Mouse (Mus musculus) splenic B cell, adult 2 months (primary cell): ENCODE data around the gene Ndc1.

Experiments used
- DNase-seq: peaks from one replicate; pipeline ENCODE4 v3.0.0-alpha.2; 2011; ENCODE audit warnings: low read depth, low spot score
- H3K27me3 ChIP-seq: 2 replicates; pipeline ENCODE4 v1.6.1; 2012; ENCODE audit warnings: mild to moderate bottlenecking, low read length, moderate library complexity, mixed read lengths; ENCODE audit not compliant: control insufficient read depth, poor library complexity, insufficient read depth, severe bottlenecking
- H3K36me3 ChIP-seq: 2 replicates; pipeline ENCODE4 v1.6.1; 2012; ENCODE audit warnings: mild to moderate bottlenecking, low read length, moderate library complexity, mixed read lengths; ENCODE audit not compliant: control insufficient read depth, poor library complexity, insufficient read depth, severe bottlenecking

Gene Ndc1

GRCm38 (mm10) chr4:107389345-107389744 is 21.8 kb downstream of the Ndc1 start:
- H3K36me3 ChIP-seq = peaks cover 15% of the 10 kb centered on the region
- DNase-seq = no peak
- no peaks in the 10 kb centered on the region for H3K27me3 ChIP-seq

DNA sequence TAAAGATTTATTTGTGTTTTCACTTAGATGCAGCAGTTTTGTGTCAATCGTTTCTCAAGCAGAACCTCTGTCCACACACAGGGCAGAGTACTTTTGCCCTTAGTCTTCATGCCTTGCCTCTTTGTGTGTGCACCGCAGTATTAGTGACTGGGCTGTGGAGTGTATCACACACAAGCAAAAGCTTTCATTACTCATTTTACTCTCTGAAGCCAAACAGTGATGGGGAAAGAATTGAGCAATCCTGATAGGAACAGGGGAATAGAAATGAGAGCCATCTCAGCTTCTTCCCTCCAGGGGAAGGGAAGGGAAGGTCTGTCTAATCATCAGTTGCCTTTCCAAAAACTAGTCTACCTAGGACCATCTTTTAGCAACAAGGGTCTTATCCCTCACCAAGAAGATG is 26.2 kb downstream of the Ndc1 start:
- no peak for DNase-seq
- no peaks in the 10 kb centered on the region for H3K27me3 ChIP-seq

DNA sequence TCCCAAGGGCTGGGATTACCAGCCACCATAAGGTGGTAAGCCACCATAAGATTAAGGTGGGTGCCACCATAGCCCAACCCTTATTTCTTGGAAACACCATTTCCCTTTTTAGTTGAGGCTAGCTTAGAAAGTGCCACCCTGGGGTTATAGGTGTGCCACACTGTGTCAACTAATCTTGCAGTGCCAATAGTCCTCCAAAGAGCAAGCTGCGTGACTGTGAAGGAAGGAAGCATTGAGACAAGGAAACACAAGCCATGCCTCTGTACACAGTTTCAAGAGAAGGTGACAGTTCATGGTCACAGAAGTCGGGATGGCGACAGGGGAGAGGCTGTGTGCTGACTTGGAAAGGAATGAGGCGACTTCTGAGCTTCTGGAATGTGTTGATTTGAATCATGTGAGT is 52.6 kb downstream of the Ndc1 start:
- no peaks in the 10 kb centered on the region for H3K36me3 ChIP-seq
- no peak for DNase-seq
- H3K27me3 ChIP-seq = no peaks in the 10 kb centered on the region

More for the DNA sequence above, 26.2 kb downstream of the Ndc1 start:
- H3K36me3 ChIP-seq = peaks cover 13% of the 10 kb centered on the region

DNA sequence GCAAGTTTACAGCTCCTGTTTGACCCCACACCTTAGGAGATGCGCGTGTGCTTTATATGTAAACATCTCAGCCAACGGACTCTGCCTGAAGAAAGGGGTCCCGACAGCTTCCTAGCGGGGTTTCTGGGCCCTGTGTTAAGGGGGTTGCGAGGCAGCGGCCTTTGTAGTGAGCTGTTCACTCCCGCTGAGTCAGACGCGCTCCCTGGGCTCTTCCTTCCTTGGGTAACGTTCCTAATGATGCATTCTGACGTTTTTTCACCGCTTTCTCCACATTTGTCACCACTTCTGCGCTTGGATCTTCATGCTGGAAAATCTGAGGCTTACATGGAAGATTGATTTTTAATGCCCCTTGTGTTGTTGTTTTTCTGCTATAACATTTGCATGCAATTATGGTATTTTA is 54.1 kb downstream of the Ndc1 start:
- Histone ChIP-seq H3K36me3 (no peaks in the 10 kb centered on the region), H3K27me3 (no peaks in the 10 kb centered on the region)
- no peak for DNase-seq

DNA sequence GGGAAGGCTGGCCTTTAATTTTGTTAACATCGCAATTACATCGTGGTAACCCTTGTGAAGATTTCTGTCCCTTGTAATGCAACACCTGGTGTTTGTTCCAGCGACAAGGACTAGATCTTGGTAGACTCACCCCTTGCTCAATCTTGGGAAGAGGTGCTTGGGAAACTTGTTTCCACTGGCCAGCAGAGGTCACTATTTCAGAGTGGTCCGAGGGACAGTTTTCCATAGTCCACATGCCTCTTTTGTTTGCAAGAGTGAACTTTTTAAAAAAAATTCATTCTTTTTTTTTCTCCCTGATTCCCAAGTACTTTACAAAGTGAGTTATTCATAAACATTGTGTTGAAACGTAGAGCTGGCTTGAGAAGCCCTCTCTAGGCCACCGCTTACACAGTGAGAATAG is 54.6 kb downstream of the Ndc1 start:
- H3K27me3 ChIP-seq = no peaks in the 10 kb centered on the region
- no peaks in the 10 kb centered on the region for H3K36me3 ChIP-seq
- DNase-seq = no peak

GRCm38 (mm10) chr4:107425616-107426015 is 58.0 kb downstream of the Ndc1 start:
- H3K36me3 ChIP-seq = no peaks in the 10 kb centered on the region
- no peak for DNase-seq
- no peaks in the 10 kb centered on the region for H3K27me3 ChIP-seq

DNA sequence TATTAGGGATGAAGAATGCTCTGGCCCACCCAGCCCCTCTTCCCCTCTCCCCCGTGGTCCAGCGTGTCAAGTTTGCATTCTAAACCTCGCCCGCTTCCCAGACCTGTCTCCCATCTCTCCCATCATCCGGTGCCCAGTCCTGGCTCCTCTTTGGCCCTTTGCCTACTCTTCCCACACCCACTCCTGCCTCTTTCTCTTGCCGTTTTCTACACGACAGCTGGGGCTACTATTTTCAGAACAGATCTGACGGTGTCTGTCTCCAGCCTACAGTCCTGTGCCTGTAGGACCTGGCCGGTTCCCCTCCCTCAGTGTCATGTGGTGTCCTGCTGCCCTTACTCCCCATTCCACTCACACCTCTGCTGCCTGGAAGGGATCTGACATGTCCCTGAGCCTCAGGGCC is 59.0 kb downstream of the Ndc1 start:
- Histone ChIP-seq H3K36me3 (no peaks in the 10 kb centered on the region), H3K27me3 (no peaks in the 10 kb centered on the region)
- no peak for DNase-seq

DNA sequence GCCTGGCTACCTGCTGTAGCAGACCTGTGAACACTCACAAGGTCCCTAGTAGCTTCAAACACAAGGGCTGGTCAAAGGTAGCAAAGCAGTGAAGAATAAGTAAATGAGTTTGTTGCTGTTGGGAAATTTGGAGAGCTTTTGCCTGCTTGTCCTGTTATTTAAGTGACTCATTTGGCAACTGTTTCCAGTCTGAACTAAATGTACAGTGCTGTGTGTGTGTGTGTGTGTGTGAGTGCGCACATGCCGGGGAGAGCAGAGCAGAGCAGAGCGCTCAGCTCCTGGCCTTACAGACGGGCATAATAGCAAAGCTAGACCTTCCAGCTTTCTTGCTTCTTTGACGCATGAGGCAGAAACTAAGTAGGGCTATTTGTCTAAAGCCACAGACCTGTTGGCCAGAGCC is 65.1 kb downstream of the Ndc1 start:
- Histone ChIP-seq H3K27me3 (no peaks in the 10 kb centered on the region; the same call in none of the 2 replicates), H3K36me3 (no peaks in the 10 kb centered on the region)
- DNase-seq = no peak

GRCm38 (mm10) chr4:107433998-107434355 is 66.4 kb downstream of the Ndc1 start:
- no peak for DNase-seq
- H3K27me3 ChIP-seq = no peaks in the 10 kb centered on the region; the same call in none of the 2 replicates
- no peaks in the 10 kb centered on the region for H3K36me3 ChIP-seq

- Histone ChIP-seq H3K36me3 (no peaks in the 10 kb centered on the region), H3K27me3 (no peaks in the 10 kb centered on the region; the same call in none of the 2 replicates)
- no peak for DNase-seq
Observed at GRCm38 (mm10) chr4:107434356-107435237, 67.0 kb downstream of the Ndc1 start, which contains the start of gene Glis1. Glis1 (plus strand) TSS chr4:107434591.

DNA sequence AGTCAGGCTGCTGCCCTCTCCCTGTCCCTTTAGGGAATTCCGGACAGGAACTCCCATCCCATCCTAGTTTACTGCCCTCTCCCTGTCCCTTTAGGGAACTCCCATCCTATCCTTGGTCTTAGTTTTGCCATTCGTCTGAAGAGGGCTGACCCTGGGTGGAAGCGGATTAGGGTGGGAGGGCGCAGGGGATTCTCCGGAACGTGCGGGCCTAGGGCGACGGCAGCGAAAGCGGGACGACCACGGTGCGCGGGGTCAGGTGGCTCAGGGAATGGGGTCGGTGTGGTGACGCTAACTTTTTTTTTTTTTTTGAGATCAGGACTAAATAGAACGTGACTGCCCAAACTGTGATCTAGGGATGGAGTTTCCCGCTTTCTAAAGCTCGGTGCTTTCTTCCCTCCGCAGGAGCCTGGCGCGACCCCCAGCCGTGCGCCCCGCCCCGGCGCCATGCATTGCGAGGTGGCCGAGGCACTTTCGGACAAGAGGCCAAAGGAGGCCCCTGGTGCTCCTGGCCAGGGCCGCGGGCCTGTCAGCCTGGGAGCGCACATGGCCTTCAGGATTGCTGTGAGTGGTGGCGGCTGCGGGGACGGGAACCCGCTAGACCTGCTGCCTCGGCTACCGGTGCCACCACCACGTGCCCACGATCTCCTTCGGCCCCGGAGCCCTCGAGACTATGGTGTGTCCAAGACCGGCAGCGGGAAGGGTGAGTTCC is 67.8 kb downstream of the Ndc1 start:
- no peak for DNase-seq
- Histone ChIP-seq H3K27me3 (peaks cover 2% of the 10 kb centered on the region), H3K36me3 (no peaks in the 10 kb centered on the region)

GRCm38 (mm10) chr4:107436476-107436875 is 68.9 kb downstream of the Ndc1 start:
- H3K27me3 ChIP-seq = peaks cover 2% of the 10 kb centered on the region
- H3K36me3 ChIP-seq = no peaks in the 10 kb centered on the region
- DNase-seq = no peak

DNA sequence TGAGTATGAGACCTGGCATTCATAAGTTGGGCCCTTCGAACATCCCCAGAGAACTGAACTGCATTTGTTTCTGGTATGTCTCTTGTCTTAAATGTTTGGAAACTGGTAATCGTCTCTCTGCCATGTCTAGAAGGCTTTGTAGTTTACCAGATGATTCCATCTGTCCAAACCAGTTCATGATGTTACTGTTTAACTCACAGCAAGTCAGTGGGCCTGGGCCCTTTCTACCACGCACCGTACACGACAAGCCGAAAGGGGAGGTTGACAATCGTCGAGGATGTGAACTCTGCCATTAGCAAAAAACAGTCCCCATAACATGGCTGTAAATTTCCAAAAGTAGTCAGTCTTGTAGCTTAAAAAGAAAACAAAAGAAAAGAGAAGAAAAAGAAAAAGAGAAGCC is 71.2 kb downstream of the Ndc1 start:
- DNase-seq = no peak
- peaks cover 2% of the 10 kb centered on the region for H3K27me3 ChIP-seq
- no peaks in the 10 kb centered on the region for H3K36me3 ChIP-seq

DNA sequence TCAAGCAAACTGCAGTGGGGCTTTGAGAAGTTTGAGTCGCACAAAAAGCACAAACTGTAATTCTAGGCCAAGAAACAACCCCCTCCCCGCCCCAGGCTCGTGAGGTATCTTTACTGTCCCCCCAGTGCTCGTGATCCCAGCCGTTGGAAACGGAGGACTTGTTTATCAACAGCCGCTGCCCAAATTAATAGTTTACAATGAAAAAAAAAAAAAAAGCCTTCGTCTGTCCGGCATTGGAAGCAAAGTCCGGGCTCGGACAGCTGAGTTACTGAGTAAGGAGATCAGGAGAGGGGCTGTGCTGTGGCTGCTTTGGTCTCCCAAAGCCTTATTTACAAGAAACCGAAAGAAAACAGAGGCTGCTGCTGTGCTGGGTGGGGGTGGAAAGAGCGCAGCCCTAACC is 72.7 kb downstream of the Ndc1 start:
- Histone ChIP-seq H3K27me3 (peaks cover 2% of the 10 kb centered on the region; the same call in 1 of the 2 replicates), H3K36me3 (no peaks in the 10 kb centered on the region)
- no peak for DNase-seq

DNA sequence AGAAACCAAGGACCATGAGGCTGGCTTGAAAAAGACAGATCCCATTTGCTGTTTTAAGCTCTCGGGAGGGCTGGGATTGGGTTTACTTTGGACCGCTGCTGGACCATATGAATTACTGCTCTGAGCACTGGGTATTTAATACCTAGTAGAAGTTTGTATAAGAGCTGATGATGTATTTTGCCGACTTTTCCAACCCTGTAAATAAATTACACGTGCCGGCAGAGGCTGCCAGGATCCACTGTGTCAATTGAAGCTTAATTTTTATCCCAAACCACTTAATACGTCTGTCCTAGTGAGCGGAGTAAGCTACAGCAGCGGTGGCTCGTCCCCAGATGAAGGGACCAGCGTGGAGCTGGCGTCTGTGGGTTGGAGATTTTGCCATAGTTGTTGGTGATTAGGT is 74.7 kb downstream of the Ndc1 start:
- no peaks in the 10 kb centered on the region for H3K36me3 ChIP-seq
- H3K27me3 ChIP-seq = 0 out of 2 replicates have a peak, but pooled peaks cover 2% of the 10 kb centered on the region
- DNase-seq = no peak
